In genomic region chr1:72640658-72641410, GRCm38 (mm10) we compare ENCODE assay signal across 8 mouse cellular contexts. TPM values are rescaled to one million over a fixed set of nuclear protein-coding genes. Genes with fewer than 3 reads are reported as not detected.
DNase-seq lines count a peak whose midpoint lies in the region; ATAC-seq and TF ChIP-seq lines count a peak whose summit lies in the region.

No protein-coding gene starts in this region.

- H3K27me3 ChIP-seq in embryonic facial prominence, embryonic 11.5 days (ENCODE audit: control insufficient read depth, insufficient read depth, low read length) = no peaks in the 10 kb centered on the region
- no peaks in the 10 kb centered on the region for H3K27me3 ChIP-seq in heart, embryonic 14.5 days (ENCODE audit: control insufficient read depth, insufficient read depth, low read length)
- H3K27me3 ChIP-seq in kidney, postnatal 0 days (ENCODE audit: insufficient read depth, low read length) = no peaks in the 10 kb centered on the region
- H3K27me3 ChIP-seq in limb, embryonic 15.5 days = no peaks in the 10 kb centered on the region

- no peaks in the 10 kb centered on the region for H3K9me3 ChIP-seq in embryonic facial prominence, embryonic 11.5 days (replicated peaks; ENCODE audit: control insufficient read depth, low read length)
- no peaks in the 10 kb centered on the region for H3K9me3 ChIP-seq in heart, embryonic 14.5 days (ENCODE audit: control insufficient read depth, low read length)
- H3K9me3 ChIP-seq in kidney, postnatal 0 days (replicated peaks; ENCODE audit: low read length) = no peaks in the 10 kb centered on the region
- no peaks in the 10 kb centered on the region for H3K9me3 ChIP-seq in limb, embryonic 15.5 days

- no peak overlapping the region for H3K27ac ChIP-seq in embryonic facial prominence, embryonic 11.5 days (replicated peaks; ENCODE audit: low read depth, low read length)
- H3K27ac ChIP-seq in heart, embryonic 14.5 days (replicated peaks in 1 of 2; ENCODE audit: control insufficient read depth in 1 of 2, insufficient read depth in 1 of 2, low read depth in 2 of 2, low read length in 2 of 2) = no peak overlapping the region
- no peak overlapping the region for H3K27ac ChIP-seq in kidney, postnatal 0 days
- no peak overlapping the region for H3K27ac ChIP-seq in limb, embryonic 15.5 days

- H3K4me1 ChIP-seq in embryonic facial prominence, embryonic 11.5 days (ENCODE audit: control insufficient read depth, insufficient read depth, low read length) = no peaks in the 10 kb centered on the region
- no peaks in the 10 kb centered on the region for H3K4me1 ChIP-seq in heart, embryonic 14.5 days (ENCODE audit: control insufficient read depth in 2 of 2, insufficient read depth in 2 of 2, low read length in 2 of 2)
- H3K4me1 ChIP-seq in kidney, postnatal 0 days (replicated peaks; ENCODE audit: insufficient read depth, low read length) = no peaks in the 10 kb centered on the region
- no peaks in the 10 kb centered on the region for H3K4me1 ChIP-seq in limb, embryonic 15.5 days

- DNase-seq in thymus, postnatal 0 days (ENCODE audit: low spot score) = peak; percentile 57
- no peak for DNase-seq in thymus, postnatal 25 days
- DNase-seq in embryonic facial prominence, embryonic 11.5 days (ENCODE audit: low spot score) = peak; percentile 85
- DNase-seq in kidney, postnatal 0 days (ENCODE audit: low spot score) = peak; percentile 78
- peak; percentile 72 for DNase-seq in yolk sac, embryonic 10.5 days (ENCODE audit: low spot score)

- 0 out of 2 replicates have a peak, but pooled peaks have one; percentile 34 for ATAC-seq in embryonic facial prominence, embryonic 11.5 days (replicated peaks; ENCODE audit: insufficient number of reproducible peaks, low FRiP score, low TSS enrichment, low read depth)
- no peak for ATAC-seq in heart, embryonic 14.5 days (ENCODE audit: insufficient number of reproducible peaks, insufficient read depth, low FRiP score, low read depth)
- no peak for ATAC-seq in kidney, postnatal 0 days (replicated peaks; ENCODE audit: low FRiP score, low read depth)
- ATAC-seq in limb, embryonic 15.5 days (ENCODE audit: insufficient number of reproducible peaks, low FRiP score, low TSS enrichment, low read depth) = no peak
- peak; percentile 68; the same call in 1 of the 2 replicates for ATAC-seq in monocyte, adult 5-6 weeks (replicated peaks; ENCODE audit: insufficient number of reproducible peaks, low FRiP score, low TSS enrichment, poor library complexity, severe bottlenecking)

- WGBS in embryonic facial prominence, embryonic 11.5 days = 39% methylated on average over 49 of the region's 49 CpGs
- WGBS in heart, embryonic 14.5 days = 33% methylated on average over 49 of the region's 49 CpGs
- WGBS in kidney, postnatal 0 days = 47% methylated on average over 49 of the region's 49 CpGs
- 40% methylated on average over 49 of the region's 49 CpGs for WGBS in limb, embryonic 15.5 days

- H3K4me2 ChIP-seq in embryonic facial prominence, embryonic 11.5 days (ENCODE audit: low read depth, low read length) = peak overlapping the region; percentile 52
- H3K4me2 ChIP-seq in heart, embryonic 14.5 days (ENCODE audit: low read length) = peak overlapping the region; percentile 61
- peak overlapping the region; percentile 47 for H3K4me2 ChIP-seq in kidney, postnatal 0 days (ENCODE audit: low read length)
- peak overlapping the region; percentile 49 for H3K4me2 ChIP-seq in limb, embryonic 15.5 days

- H3K4me3 ChIP-seq in embryonic facial prominence, embryonic 11.5 days (ENCODE audit: low read depth, low read length) = peak overlapping the region; percentile 15; the same call in 1 of the 2 replicates
- peak overlapping the region; percentile 19 to 31 for H3K4me3 ChIP-seq in heart, embryonic 14.5 days (ENCODE audit: control insufficient read depth in 1 of 2, insufficient read depth in 1 of 2, low read depth in 1 of 2, low read length in 2 of 2)
- no peak overlapping the region for H3K4me3 ChIP-seq in kidney, postnatal 0 days (replicated peaks; ENCODE audit: low read depth, low read length)
- H3K4me3 ChIP-seq in limb, embryonic 15.5 days = peak overlapping the region; percentile 32

- H3K36me3 ChIP-seq in embryonic facial prominence, embryonic 11.5 days (replicated peaks; ENCODE audit: control insufficient read depth, insufficient read depth, low read depth, low read length) = no peaks in the 10 kb centered on the region
- no peaks in the 10 kb centered on the region for H3K36me3 ChIP-seq in heart, embryonic 14.5 days (ENCODE audit: control insufficient read depth, insufficient read depth, low read length)
- no peaks in the 10 kb centered on the region for H3K36me3 ChIP-seq in kidney, postnatal 0 days (ENCODE audit: insufficient read depth, low read length)
- no peaks in the 10 kb centered on the region for H3K36me3 ChIP-seq in limb, embryonic 15.5 days

- TF ChIP-seq CTCF in kidney, postnatal 0 days (IDR thresholded peaks at IDR 0.05; ENCODE audit: low read depth) = no peak

- peak overlapping the region; percentile 37; the same call in 1 of the 2 replicates for H3K9ac ChIP-seq in embryonic facial prominence, embryonic 11.5 days (replicated peaks; ENCODE audit: low read length)
- H3K9ac ChIP-seq in heart, embryonic 14.5 days (ENCODE audit: low read length) = no peak overlapping the region
- H3K9ac ChIP-seq in kidney, postnatal 0 days (ENCODE audit: low read depth, low read length) = no peak overlapping the region
- no peak overlapping the region for H3K9ac ChIP-seq in limb, embryonic 15.5 days

RNA-seq across cellular contexts. Expression of gene Smarcal1, which starts 57.8 kb away (rescaled TPM):
- 16.2 and 17.2 TPM in 2 replicates for polyA plus RNA-seq in thymus, postnatal 0 days (2015; fragmentation: Nextera tagmentation; extraction: Ambion mirVana)
- polyA plus RNA-seq in embryonic facial prominence, embryonic 11.5 days (2014; fragmentation: Nextera tagmentation; extraction: Ambion mirVana) = 36.2 and 38.9 TPM in 2 replicates
- 17.0 and 18.8 TPM in 2 replicates for polyA plus RNA-seq in heart, embryonic 14.5 days (2014; fragmentation: Nextera tagmentation; extraction: Ambion mirVana)
- 13.5 and 13.8 TPM in 2 replicates for polyA plus RNA-seq in kidney, postnatal 0 days (2015; fragmentation: Nextera tagmentation; extraction: Ambion mirVana)
- polyA plus RNA-seq in limb, embryonic 15.5 days (2015; fragmentation: Nextera tagmentation; extraction: Ambion mirVana) = 21.6 and 23.8 TPM in 2 replicates
- total RNA-seq in monocyte, adult 5-6 weeks (2017) = 13.2 to 19.4 TPM (median 18.9 TPM) in 3 replicates

RNA-seq across cellular contexts. Expression of gene Ankar, which starts 59.5 kb away (rescaled TPM):
- not detected in 2 replicates for polyA plus RNA-seq in thymus, postnatal 0 days (2015; fragmentation: Nextera tagmentation; extraction: Ambion mirVana)
- polyA plus RNA-seq in embryonic facial prominence, embryonic 11.5 days (2014; fragmentation: Nextera tagmentation; extraction: Ambion mirVana) = not detected in 2 replicates
- not detected in 2 replicates for polyA plus RNA-seq in heart, embryonic 14.5 days (2014; fragmentation: Nextera tagmentation; extraction: Ambion mirVana)
- not detected in 2 replicates for polyA plus RNA-seq in kidney, postnatal 0 days (2015; fragmentation: Nextera tagmentation; extraction: Ambion mirVana)
- not detected in 2 replicates for polyA plus RNA-seq in limb, embryonic 15.5 days (2015; fragmentation: Nextera tagmentation; extraction: Ambion mirVana)
- not detected in 3 replicates for total RNA-seq in monocyte, adult 5-6 weeks (2017)

Comparison
In these comparisons a context has a peak if more than half of its experiments do, and no peak if none do; other contexts are left out.
1. ATAC-seq: peak in embryonic facial prominence, embryonic 11.5 days (single experiment) and monocyte, adult 5-6 weeks (single experiment); none in heart, embryonic 14.5 days (single experiment), kidney, postnatal 0 days (single experiment) and limb, embryonic 15.5 days (single experiment).
2. Peak in every context shown above with its lines, with median percentiles within 50 percentile points of each other: H3K4me2 ChIP-seq.